Mouse (Mus musculus) CH12.LX (cell line): ENCODE measurements around the gene Kdm2b. TPM values are rescaled to one million over a fixed set of nuclear protein-coding genes. Genes with fewer than 3 reads are reported as not detected.

ENCODE experiments used
- DNase-seq: peaks from one replicate; pipeline ENCODE4 v3.0.0-alpha.2; 2013; ENCODE audit errors: extremely low read depth
- H3K27ac ChIP-seq: 2 replicates; pipeline ENCODE4 v1.5.1; 2012; ENCODE audit warnings: low read depth, mild to moderate bottlenecking, control low read depth, moderate library complexity; ENCODE audit not compliant: insufficient read depth
- H3K27me3 ChIP-seq: replicated peaks from 2 replicates; pipeline ENCODE3; 2012; ENCODE audit warnings: inconsistent platforms
- H3K36me3 ChIP-seq, 2 experiments: replicated peaks in 1 of 2; 2 replicates each; pipeline versions ENCODE3 to v1.6.1; 2012; ENCODE audit warnings: inconsistent platforms in 1 of 2, low read length in 1 of 2, mild to moderate bottlenecking in 1 of 2, mixed read lengths in 1 of 2, moderate library complexity in 1 of 2; ENCODE audit not compliant: control insufficient read depth in 1 of 2, insufficient read depth in 1 of 2
- H3K4me1 ChIP-seq, 2 experiments: 2 replicates each; pipeline ENCODE4 v1.6.1; 2012; ENCODE audit warnings: inconsistent platforms in 1 of 2, moderate library complexity in 1 of 2; ENCODE audit not compliant: insufficient read depth in 2 of 2, control insufficient read depth in 1 of 2
- H3K4me2 ChIP-seq: 2 replicates; pipeline ENCODE4 v1.6.1; 2012; ENCODE audit warnings: low read depth, mild to moderate bottlenecking, control low read depth; ENCODE audit not compliant: poor library complexity, insufficient read depth, severe bottlenecking
- H3K4me3 ChIP-seq, 3 experiments: fragments of 150-350 bp in 1 of 3; sonication (generic) in 1 of 3; replicated peaks in 1 of 3; 2 replicates each; pipeline versions ENCODE3 to v1.5.1; 2011 to 2012; ENCODE audit warnings: low read depth in 2 of 3, low read length in 2 of 3, mild to moderate bottlenecking in 2 of 3, moderate library complexity in 2 of 3, control low read depth in 1 of 3, improper control_type of control experiment in 1 of 3, inconsistent platforms in 1 of 3, mixed read lengths in 1 of 3; ENCODE audit not compliant: poor library complexity in 1 of 3
- H3K79me2 ChIP-seq: replicated peaks from 2 replicates; pipeline ENCODE4 v1.6.1; 2012; ENCODE audit warnings: mild to moderate bottlenecking, moderate library complexity; ENCODE audit not compliant: control insufficient read depth, poor library complexity, insufficient read depth, severe bottlenecking; ENCODE audit errors: extremely low read depth
- H3K9ac ChIP-seq: 2 replicates; pipeline ENCODE4 v1.6.1; 2012; ENCODE audit warnings: low read depth, mild to moderate bottlenecking, control low read depth, moderate library complexity; ENCODE audit not compliant: insufficient read depth
- H3K9me3 ChIP-seq: replicated peaks from 2 replicates; pipeline ENCODE3; 2012; ENCODE audit warnings: low read length, inconsistent platforms, mixed read lengths
- BHLHE40 ChIP-seq: IDR thresholded peaks from 2 replicates; pipeline ENCODE4 v1.6.1; 2011; ENCODE audit warnings: mild to moderate bottlenecking, low read depth, low read length, improper control_type of control experiment
- CHD1 ChIP-seq: IDR thresholded peaks from 2 replicates; pipeline ENCODE4 v1.6.1; 2012; ENCODE audit warnings: low read depth, low read length, improper control_type of control experiment, inconsistent platforms
- CHD2 ChIP-seq: IDR thresholded peaks from 2 replicates; pipeline ENCODE4 v1.6.1; 2011; ENCODE audit warnings: low read length, improper control_type of control experiment
- CTCF ChIP-seq, 2 experiments: IDR thresholded peaks in 1 of 2; conservative IDR thresholded peaks in 1 of 2; 2 replicates each; pipeline ENCODE4 v1.5.1; 2011 to 2012; ENCODE audit warnings: low read depth in 2 of 2, low read length in 2 of 2, improper control_type of control experiment in 1 of 2, inconsistent platforms in 1 of 2, mild to moderate bottlenecking in 1 of 2, moderate library complexity in 1 of 2
- EP300 ChIP-seq: IDR thresholded peaks from 2 replicates; pipeline ENCODE4 v1.6.1; 2011; ENCODE audit warnings: low read length, improper control_type of control experiment
- ETS1 ChIP-seq: conservative IDR thresholded peaks from 2 replicates; pipeline ENCODE4 v1.6.1; 2012; ENCODE audit warnings: low read depth, mild to moderate bottlenecking, inconsistent platforms, low read length, improper control_type of control experiment, moderate library complexity
- HCFC1 ChIP-seq: IDR thresholded peaks from 2 replicates; pipeline ENCODE4 v1.6.1; 2012; ENCODE audit warnings: low read depth, mild to moderate bottlenecking, inconsistent platforms, low read length, improper control_type of control experiment
- IRF4 ChIP-seq: IDR thresholded peaks from 2 replicates; pipeline ENCODE4 v1.6.1; 2014; ENCODE audit warnings: low read depth, mild to moderate bottlenecking, inconsistent platforms, low read length, improper control_type of control experiment
- JUN ChIP-seq: IDR thresholded peaks from 2 replicates; pipeline ENCODE4 v1.6.1; 2011; ENCODE audit warnings: low read depth, mild to moderate bottlenecking, low read length, improper control_type of control experiment, moderate library complexity; ENCODE audit not compliant: insufficient read depth
- JUND ChIP-seq: conservative IDR thresholded peaks from 2 replicates; pipeline ENCODE4 v1.6.1; 2011; ENCODE audit warnings: low read depth, low read length, improper control_type of control experiment
- KAT2A ChIP-seq: IDR thresholded peaks from 2 replicates; pipeline ENCODE4 v1.6.1; 2012; ENCODE audit warnings: low read length, improper control_type of control experiment, inconsistent platforms; ENCODE audit not compliant: insufficient replicate concordance
- MAFK ChIP-seq: IDR thresholded peaks from 2 replicates; pipeline ENCODE4 v1.6.1; 2011; ENCODE audit warnings: low read length, improper control_type of control experiment; ENCODE audit not compliant: insufficient replicate concordance
- MAZ ChIP-seq: IDR thresholded peaks from 2 replicates; pipeline ENCODE4 v1.6.1; 2012; ENCODE audit warnings: low read depth, mild to moderate bottlenecking, inconsistent platforms, low read length, improper control_type of control experiment, moderate library complexity
- MEF2A ChIP-seq: IDR thresholded peaks from 2 replicates; pipeline ENCODE4 v1.6.1; 2014; ENCODE audit warnings: low read depth, mild to moderate bottlenecking, inconsistent platforms, low read length, improper control_type of control experiment, borderline replicate concordance
- NRF1 ChIP-seq: IDR thresholded peaks from 2 replicates; pipeline ENCODE4 v1.6.1; 2014; ENCODE audit warnings: low read depth, mild to moderate bottlenecking, inconsistent platforms, low read length, improper control_type of control experiment, moderate library complexity
- PAX5 ChIP-seq: IDR thresholded peaks from 2 replicates; pipeline ENCODE4 v1.6.1; 2012; ENCODE audit warnings: low read length, inconsistent platforms, mixed read lengths
- POLR2A ChIP-seq: IDR thresholded peaks from 2 replicates; pipeline ENCODE4 v1.6.1; 2011; ENCODE audit warnings: low read depth, mild to moderate bottlenecking, improper control_type of control experiment, low read length
- RAD21 ChIP-seq: IDR thresholded peaks from 2 replicates; pipeline ENCODE4 v1.6.1; 2011; ENCODE audit warnings: low read depth, mild to moderate bottlenecking, low read length, improper control_type of control experiment, moderate library complexity
- RCOR1 ChIP-seq: conservative IDR thresholded peaks from 2 replicates; pipeline ENCODE4 v1.6.1; 2012; ENCODE audit warnings: low read depth, mild to moderate bottlenecking, inconsistent platforms, low read length, improper control_type of control experiment
- TBP ChIP-seq: conservative IDR thresholded peaks from 2 replicates; pipeline ENCODE4 v1.6.1; 2011; ENCODE audit warnings: low read depth, low read length, improper control_type of control experiment
- TCF12 ChIP-seq: IDR thresholded peaks from 2 replicates; pipeline ENCODE4 v1.6.1; 2014; ENCODE audit warnings: low read depth, mild to moderate bottlenecking, inconsistent platforms, low read length, improper control_type of control experiment
- UBTF ChIP-seq: IDR thresholded peaks from 2 replicates; pipeline ENCODE4 v1.6.1; 2012; ENCODE audit warnings: low read depth, mild to moderate bottlenecking, inconsistent platforms, low read length, improper control_type of control experiment, moderate library complexity
- USF1 ChIP-seq: IDR thresholded peaks from 2 replicates; pipeline ENCODE4 v1.6.1; 2014; ENCODE audit warnings: low read depth, mild to moderate bottlenecking, inconsistent platforms, low read length, improper control_type of control experiment
- USF2 ChIP-seq: conservative IDR thresholded peaks from 2 replicates; pipeline ENCODE4 v1.6.1; 2011; ENCODE audit warnings: low read depth, low read length, improper control_type of control experiment
- ZNF384 ChIP-seq: IDR thresholded peaks from 2 replicates; pipeline ENCODE4 v1.6.1; 2012; ENCODE audit warnings: low read depth, low read length, improper control_type of control experiment, inconsistent platforms
- dilution Hi-C: fragments of 300-500 bp; cut with MboI; formaldehyde crosslinking; loops from 2 replicates; pipeline ENCODE4 v1.14.3; 2020; ENCODE audit warnings: low sequenced_read_pairs; ENCODE audit not compliant: extremely low pct_unique_long_range_greater_than_20kb, extremely low pct_ligation_motif_present
- in situ Hi-C: fragments of 300-500 bp; cut with MboI; formaldehyde crosslinking; loops from 3 replicates; pipeline ENCODE4 v1.14.3; 2019; ENCODE audit warnings: low sequenced_read_pairs, low pct_ligation_motif_present, low pct_unique_long_range_greater_than_20kb, mixed read lengths
- polyA plus RNA-seq: library from polyadenylated mRNA; unstranded; fragments of >175 nt; gene quantifications from 2 replicates; pipeline ENCODE4 v1.2.1, GENCODE M21; 2012; ENCODE audit warnings: low read depth; ENCODE audit not compliant: insufficient read length
- total RNA-seq, 2 experiments: library from RNA; depleted of rRNA; stranded (reverse); fragments of 300-350 nt in 1 of 2; fragments of >200 nt in 1 of 2; gene quantifications; 2 replicates each; pipeline ENCODE4 v1.2.3; 2012 to 2014

Kdm2b gene
- total and polyA plus RNA-seq, 3 experiments = 69.3 to 138 (median 80.1) TPM

DNA sequence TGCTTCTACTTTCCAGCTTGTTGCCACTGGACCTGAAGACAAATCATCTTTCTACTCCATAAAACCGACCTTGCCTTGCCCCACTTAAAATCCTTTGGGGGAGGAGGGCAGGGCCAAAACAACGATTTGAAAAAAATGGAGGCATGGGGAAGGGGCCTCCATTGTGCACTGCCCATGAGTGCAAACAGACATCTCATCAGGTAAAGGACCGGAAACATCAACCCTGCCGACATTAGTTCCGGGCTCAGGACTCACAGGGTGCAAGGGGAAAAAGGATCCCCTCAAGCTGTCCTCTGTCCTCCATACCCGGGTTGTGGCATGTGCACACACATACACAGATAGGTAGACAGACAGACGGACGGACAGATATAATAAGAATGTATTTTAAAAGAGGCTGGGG lies 164.5 kb downstream of the Kdm2b start:
- in situ Hi-C loops (no loop called here), dilution Hi-C loops (no loop called here)
- peaks cover 4 to 21% of the 10 kb centered on the region in 2 experiments for H3K4me1 ChIP-seq
- peaks cover 3% of the 10 kb centered on the region for H3K79me2 ChIP-seq
- H3K4me3 ChIP-seq = no peak overlapping the region
- H3K4me2 ChIP-seq = no peak overlapping the region
- no peaks in the 10 kb centered on the region for H3K27me3 ChIP-seq
- H3K36me3 ChIP-seq = no peaks in the 10 kb centered on the region
- DNase-seq = no peak
- H3K9me3 ChIP-seq = no peaks in the 10 kb centered on the region
- H3K27ac ChIP-seq = no peak overlapping the region
- TF ChIP-seq RCOR1 (no peak), NRF1 (no peak), TCF12 (no peak), CTCF (conservative IDR thresholded peaks at IDR 0.05 in 1 of 2, IDR thresholded peaks at IDR 0.05 in 1 of 2; ENCODE audit: low read depth in 2 of 2, low read length in 2 of 2) (no peak), CHD1 (no peak), JUN (no peak), IRF4 (no peak), BHLHE40 (no peak), KAT2A (no peak), TBP (no peak), HCFC1 (no peak), USF1 (no peak), PAX5 (no peak), USF2 (no peak), RAD21 (no peak), UBTF (no peak)
- peak overlapping the region; percentile 42; the same call in 1 of the 2 replicates for H3K9ac ChIP-seq

DNA sequence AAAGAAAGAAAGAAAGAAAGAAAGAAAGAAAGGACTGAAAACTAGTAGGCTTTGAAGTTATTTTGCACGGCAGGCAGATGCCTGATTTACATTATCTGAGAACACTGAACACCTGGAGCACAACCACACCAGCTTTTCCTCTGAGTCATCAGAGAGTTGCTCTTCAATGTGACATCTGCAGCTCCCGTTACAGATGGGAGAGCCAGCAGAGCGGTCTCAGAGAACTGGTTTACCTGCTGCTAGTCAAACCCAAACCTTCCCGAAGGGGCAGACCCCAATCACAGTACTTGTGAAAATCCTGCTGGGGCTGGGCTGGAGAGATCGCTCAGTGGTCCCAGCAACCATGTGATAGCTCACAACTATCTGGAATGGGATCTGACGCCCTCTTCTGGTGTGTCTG lies 165.2 kb downstream of the Kdm2b start:
- peaks cover 8% of the 10 kb centered on the region for H3K79me2 ChIP-seq
- peaks cover 1 to 5% of the 10 kb centered on the region in 2 experiments for H3K36me3 ChIP-seq
- in situ Hi-C loops = no loop called here
- DNase-seq = peak; percentile 81
- no peak overlapping the region for H3K4me3 ChIP-seq
- H3K9ac ChIP-seq = peak overlapping the region; percentile 42; the same call in 1 of the 2 replicates
- 0 out of 2 replicates have a peak overlapping the region, but pooled peaks have one; percentile 40 for H3K4me2 ChIP-seq
- dilution Hi-C loops = no loop called here
- no peak overlapping the region for H3K27ac ChIP-seq
- TF ChIP-seq CHD2 (no peak), TCF12 (peak; percentile 93), MEF2A (0 out of 2 replicates have a peak, but pooled peaks have one; percentile 20), CTCF (conservative IDR thresholded peaks at IDR 0.05 in 1 of 2, IDR thresholded peaks at IDR 0.05 in 1 of 2; ENCODE audit: low read depth in 2 of 2, low read length in 2 of 2) (peak; percentile 20 to 43; a peak in 2 of 4 replicates), JUND (peak; percentile 67; the same call in 1 of the 2 replicates), TBP (0 out of 2 replicates have a peak, but pooled peaks have one; percentile 8), MAZ (no peak), ZNF384 (no peak), EP300 (peak; percentile 84; the same call in 1 of the 2 replicates), RAD21 (no peak), IRF4 (peak; percentile 71), RCOR1 (no peak), POLR2A (0 out of 2 replicates have a peak, but pooled peaks have one; percentile 16), ETS1 (peak; percentile 70; the same call in 1 of the 2 replicates), JUN (peak; percentile 56; the same call in 1 of the 2 replicates), MAFK (0 out of 2 replicates have a peak, but pooled peaks have one; percentile 34)
- no peaks in the 10 kb centered on the region for H3K9me3 ChIP-seq
- H3K27me3 ChIP-seq = no peaks in the 10 kb centered on the region
- H3K4me1 ChIP-seq = peaks cover 4 to 28% of the 10 kb centered on the region in 2 experiments
